Mouse (Mus musculus) lung, adult 10 weeks (tissue): Measurements from ENCODE around the gene Aida. TPM values are rescaled to one million over a fixed set of nuclear protein-coding genes. Genes with fewer than 3 reads are reported as not detected.

Experiments
- polyA plus RNA-seq: library from polyadenylated mRNA; stranded (reverse); fragments of 350-450 nt; fragmentation: Illumina TruSeq; extraction: RNeasy Lipid Tissue Mini Kit (QIAGEN cat#74804); gene quantifications from one replicate; pipeline ENCODE4 v1.2.3, GENCODE M21; 2014; ENCODE audit warnings: low read depth, low replicate concordance; ENCODE audit not compliant: insufficient read depth

Aida gene
- polyA plus RNA-seq, result 42.6 TPM

GRCm38 (mm10) chr1:183296465-183296864 is at the start of gene Aida:
Gene Aida (plus strand): TSS chr1:183296590.

GRCm38 (mm10) chr1:183296877-183297383 is 540 bp downstream of the Aida start, which contains the start of gene Brox:
Gene Brox (minus strand): TSS chr1:183297269.

GRCm38 (mm10) chr1:183369427-183370014 is 73.1 kb downstream of the Aida start, which contains the start of gene Mia3:
Gene Mia3 (minus strand): TSS chr1:183369553.

Other genes starting within 250 kb of the Aida start
- 1.6 TPM for gene Disp1, start 75.1 kb upstream of the Aida start, polyA plus RNA-seq
- gene Brox, start 679 bp downstream of the Aida start, polyA plus RNA-seq, result 20.5 TPM
- gene Mia3, start 73.0 kb downstream of the Aida start, polyA plus RNA-seq, result 55.7 TPM
- gene Taf1a, start 92.4 kb downstream of the Aida start, polyA plus RNA-seq, result 14.1 TPM
- gene Hhipl2, start 121.6 kb downstream of the Aida start, polyA plus RNA-seq, result not detected